Mouse (Mus musculus): ENCODE results near the gene Dclre1b. TPM values are rescaled to one million over a fixed set of nuclear protein-coding genes. Genes with fewer than 3 reads are reported as not detected.
"Not testable (repeated sequence)": the region's sequence is repeated elsewhere in the genome, so short reads cannot be mapped to it uniquely, and the experiment has no call there.

The Dclre1b gene
- polyA plus RNA-seq, 1 experiment = 3.9 TPM

DNA sequence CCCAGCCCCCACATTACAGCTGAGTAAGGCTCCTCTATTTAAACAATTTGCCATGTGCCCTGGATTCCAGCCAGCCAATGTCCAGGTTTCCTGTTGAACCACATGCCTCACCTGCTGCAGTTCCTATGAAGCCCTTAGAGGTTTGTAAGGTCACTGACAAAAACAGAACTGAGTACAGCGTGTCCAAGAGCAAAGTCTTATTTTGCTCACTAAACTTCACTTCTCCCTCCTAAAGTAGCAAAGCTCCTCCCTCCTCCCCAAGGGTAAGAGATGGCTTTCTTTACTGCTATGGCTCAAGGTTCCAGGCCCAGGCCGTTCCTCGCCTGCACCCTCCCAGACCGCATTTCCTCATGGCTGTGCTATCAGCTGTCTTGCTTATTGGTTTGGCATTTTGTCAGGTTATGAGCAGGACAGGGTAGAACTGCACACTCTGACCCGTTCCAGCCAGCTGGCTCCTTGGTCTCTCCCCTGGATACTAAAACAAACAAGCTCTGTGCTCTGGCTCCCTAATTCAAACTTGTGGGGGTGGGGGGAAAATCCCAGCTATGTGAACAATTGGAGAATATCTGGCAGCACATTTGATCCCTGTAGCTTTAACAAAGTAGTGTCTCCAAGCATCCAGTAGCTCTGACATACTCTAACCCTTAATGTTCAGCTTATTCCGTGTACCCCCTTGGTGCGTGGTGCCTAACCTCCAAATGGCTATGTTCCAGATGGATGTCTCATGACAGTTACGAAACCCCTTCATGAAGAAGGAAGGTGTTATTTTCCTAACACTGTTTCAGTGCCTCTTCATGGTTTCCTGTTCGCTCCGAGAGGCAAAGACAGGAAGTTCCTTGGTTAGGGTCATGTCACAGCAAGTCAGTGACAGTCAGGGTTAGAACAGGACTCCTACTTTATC is 7.4 kb downstream of the Dclre1b start:
- Histone ChIP-seq H3K79me2 (ENCODE audit: control insufficient read depth, insufficient read depth) (no peaks in the 10 kb centered on the region), H3ac (ENCODE audit: control insufficient read depth, insufficient read length) (no peak overlapping the region), H3K27me3 (ENCODE audit: control insufficient read depth, insufficient read depth, insufficient read length) (no peaks in the 10 kb centered on the region), H3K36me3 (ENCODE audit: control insufficient read depth, insufficient read depth) (peaks cover 22% of the 10 kb centered on the region), H3K4me3 (no peak overlapping the region), H3K4me2 (ENCODE audit: low read depth) (no peak overlapping the region)
- TF ChIP-seq SRF (IDR thresholded peaks at IDR 0.05; ENCODE audit: control insufficient read depth, insufficient read length, low read depth) = no peak
- peak in 2 of 3 experiments; percentile 23 to 42 for TF ChIP-seq MYOD1 (IDR thresholded peaks at IDR 0.05; ENCODE audit: control insufficient read depth in 1 of 3, insufficient read length in 2 of 3, low read depth in 2 of 3)
- TF ChIP-seq MAX (IDR thresholded peaks at IDR 0.05; ENCODE audit: low read depth) = no peak
- peak in 1 of 3 experiments; percentile 67 for TF ChIP-seq MYOG (IDR thresholded peaks at IDR 0.05; ENCODE audit: control insufficient read depth in 1 of 3, insufficient read depth in 1 of 3, insufficient read length in 2 of 3, low read depth in 2 of 3)

DNA sequence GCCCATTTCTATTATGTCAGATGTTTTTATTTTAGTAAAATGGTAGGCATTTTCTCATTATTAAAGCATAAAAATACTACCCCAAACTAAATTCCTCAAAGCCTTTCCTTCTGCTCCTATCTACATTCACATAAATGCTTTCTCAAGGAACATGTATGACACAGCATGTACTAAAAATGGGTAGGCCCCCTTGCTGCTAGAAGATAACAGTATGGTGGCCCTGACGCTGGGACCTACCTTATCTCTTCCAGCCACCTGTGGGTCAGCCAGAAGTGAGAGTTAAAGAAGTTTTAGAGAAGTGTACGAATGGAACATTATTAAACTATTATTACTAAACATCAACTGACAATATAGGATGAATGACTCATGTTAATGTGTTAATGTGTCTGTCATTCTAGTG is 9.7 kb downstream of the Dclre1b start:
- no peak overlapping the region for H3ac ChIP-seq (ENCODE audit: control insufficient read depth, insufficient read length)
- H3K36me3 ChIP-seq (ENCODE audit: control insufficient read depth, insufficient read depth) = peaks cover 16% of the 10 kb centered on the region
- H3K27me3 ChIP-seq (ENCODE audit: control insufficient read depth, insufficient read depth, insufficient read length) = no peaks in the 10 kb centered on the region
- H3K4me3 ChIP-seq = no peak overlapping the region
- H3K79me2 ChIP-seq (ENCODE audit: control insufficient read depth, insufficient read depth) = no peaks in the 10 kb centered on the region
- no peak for TF ChIP-seq CEBPB (IDR thresholded peaks at IDR 0.05; ENCODE audit: insufficient read depth, poor library complexity, severe bottlenecking)
- TF ChIP-seq MYOD1 (IDR thresholded peaks at IDR 0.05; ENCODE audit: control insufficient read depth in 1 of 3, insufficient read length in 2 of 3, low read depth in 2 of 3) = no peak
- TF ChIP-seq REST (IDR thresholded peaks at IDR 0.05; ENCODE audit: insufficient read depth, insufficient read length) = no peak
- no peak overlapping the region for H3K4me2 ChIP-seq (ENCODE audit: low read depth)

DNA sequence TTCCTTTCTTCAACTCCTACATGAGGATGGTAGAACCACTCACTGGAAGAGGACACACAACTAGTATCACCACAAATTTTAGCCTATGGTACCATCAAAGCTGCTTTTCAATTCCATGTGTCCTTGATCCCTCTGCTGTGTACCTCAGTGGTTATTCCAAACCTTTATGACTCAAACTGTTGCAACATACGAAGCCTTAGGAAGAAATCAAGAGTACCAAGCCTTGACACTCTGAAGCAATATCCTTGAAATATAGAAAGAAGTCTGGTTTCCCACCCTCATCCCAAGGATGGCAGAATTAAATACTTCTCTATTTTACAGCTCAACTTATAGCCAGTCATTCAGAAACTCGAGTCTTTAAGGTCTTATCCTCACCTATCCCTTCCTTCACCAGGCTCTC is 12.9 kb downstream of the Dclre1b start:
- TF ChIP-seq CEBPB (IDR thresholded peaks at IDR 0.05; ENCODE audit: insufficient read depth, poor library complexity, severe bottlenecking) (peak; percentile 65; the same call in 1 of the 2 replicates), MAX (IDR thresholded peaks at IDR 0.05; ENCODE audit: low read depth) (no peak), POLR2AphosphoS2 (IDR thresholded peaks at IDR 0.05; ENCODE audit: insufficient read length, low read depth) (no peak), SRF (IDR thresholded peaks at IDR 0.05; ENCODE audit: control insufficient read depth, insufficient read length, low read depth) (no peak), REST (IDR thresholded peaks at IDR 0.05; ENCODE audit: insufficient read depth, insufficient read length) (no peak)
- Histone ChIP-seq H3K27me3 (ENCODE audit: control insufficient read depth, insufficient read depth, insufficient read length) (no peaks in the 10 kb centered on the region), H3ac (ENCODE audit: control insufficient read depth, insufficient read length) (no peak overlapping the region), H3K4me3 (no peak overlapping the region), H3K79me2 (ENCODE audit: control insufficient read depth, insufficient read depth) (no peaks in the 10 kb centered on the region), H3K36me3 (ENCODE audit: control insufficient read depth, insufficient read depth) (no peaks in the 10 kb centered on the region), H3K4me2 (ENCODE audit: low read depth) (peak overlapping the region; percentile 2)

DNA sequence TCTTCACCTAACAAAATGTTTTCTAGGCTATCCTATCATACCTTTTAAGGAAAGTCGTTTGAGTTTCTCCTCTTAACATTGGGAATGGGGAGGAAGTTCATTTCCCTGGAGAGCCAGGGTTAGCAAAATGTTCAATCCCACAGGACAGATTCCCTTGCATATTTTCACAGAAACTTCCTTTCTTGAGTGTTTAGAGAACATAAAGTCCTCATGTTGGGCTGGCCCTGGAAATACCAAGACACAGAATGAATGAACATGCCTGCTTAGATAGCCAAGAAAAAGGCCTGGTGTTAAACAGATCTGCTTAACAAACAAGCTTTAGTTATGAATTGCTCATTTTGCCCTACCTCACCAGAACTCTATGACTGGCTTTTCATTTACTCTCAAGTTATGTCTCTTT is 16.7 kb downstream of the Dclre1b start:
- H3K79me2 ChIP-seq (ENCODE audit: control insufficient read depth, insufficient read depth) = peaks cover 32% of the 10 kb centered on the region

DNA sequence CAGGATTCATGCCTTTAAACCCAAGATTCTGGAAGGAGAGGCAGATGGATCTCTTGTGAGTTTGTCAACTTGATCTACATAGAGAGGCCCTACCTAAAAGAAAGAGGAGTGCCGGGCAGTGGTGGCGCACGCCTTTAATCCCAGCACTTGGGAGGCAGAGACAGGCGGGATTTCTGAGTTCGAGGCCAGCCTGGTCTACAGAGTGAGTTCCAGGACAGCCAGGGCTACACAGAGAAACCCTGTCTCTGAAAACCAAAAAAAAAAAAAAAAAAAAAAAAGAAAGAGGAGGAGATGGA is 17.2 kb downstream of the Dclre1b start:
- peaks cover 37% of the 10 kb centered on the region for H3K79me2 ChIP-seq (ENCODE audit: control insufficient read depth, insufficient read depth)
- H3ac ChIP-seq (ENCODE audit: control insufficient read depth, insufficient read length); H3K27me3 ChIP-seq (ENCODE audit: control insufficient read depth, insufficient read depth, insufficient read length); H3K36me3 ChIP-seq (ENCODE audit: control insufficient read depth, insufficient read depth): not testable (repeated sequence)
- H3K4me2 ChIP-seq (ENCODE audit: low read depth) = peak overlapping the region; percentile 80
- peak overlapping the region; percentile 65 for H3K4me3 ChIP-seq

More for the DNA sequence above, 16.7 kb downstream of the Dclre1b start:
- Histone ChIP-seq H3K27me3 (ENCODE audit: control insufficient read depth, insufficient read depth, insufficient read length) (no peaks in the 10 kb centered on the region), H3K4me2 (ENCODE audit: low read depth) (no peak overlapping the region), H3ac (ENCODE audit: control insufficient read depth, insufficient read length) (no peak overlapping the region), H3K4me3 (no peak overlapping the region), H3K36me3 (ENCODE audit: control insufficient read depth, insufficient read depth) (no peaks in the 10 kb centered on the region)
- no peak for TF ChIP-seq E2F4 (IDR thresholded peaks at IDR 0.05; ENCODE audit: insufficient read depth)
- TF ChIP-seq USF1 (IDR thresholded peaks at IDR 0.05; ENCODE audit: low read depth) = no peak
- TF ChIP-seq CEBPB (IDR thresholded peaks at IDR 0.05; ENCODE audit: insufficient read depth, poor library complexity, severe bottlenecking) = no peak
- no peak for TF ChIP-seq TCF12 (IDR thresholded peaks at IDR 0.05; ENCODE audit: insufficient read depth, poor library complexity, severe bottlenecking)
- TF ChIP-seq SRF (IDR thresholded peaks at IDR 0.05; ENCODE audit: control insufficient read depth, insufficient read length, low read depth) = no peak
- TF ChIP-seq TCF3 (IDR thresholded peaks at IDR 0.05; ENCODE audit: insufficient read length, low read depth) = no peak
- TF ChIP-seq POLR2AphosphoS2 (IDR thresholded peaks at IDR 0.05; ENCODE audit: insufficient read length, low read depth) = no peak
- no peak for TF ChIP-seq MAX (IDR thresholded peaks at IDR 0.05; ENCODE audit: low read depth)
- TF ChIP-seq REST (IDR thresholded peaks at IDR 0.05; ENCODE audit: insufficient read depth, insufficient read length) = no peak
- no peak for TF ChIP-seq MYOD1 (IDR thresholded peaks at IDR 0.05; ENCODE audit: control insufficient read depth in 1 of 3, insufficient read length in 2 of 3, low read depth in 2 of 3)
- TF ChIP-seq MYOG (IDR thresholded peaks at IDR 0.05; ENCODE audit: control insufficient read depth in 1 of 3, insufficient read depth in 1 of 3, insufficient read length in 2 of 3, low read depth in 2 of 3) = no peak
- no peak for TF ChIP-seq POLR2A (IDR thresholded peaks at IDR 0.05; ENCODE audit: insufficient read length, low read depth)

Measured in myocyte (in vitro differentiated cells).